Comparison of ENCODE assay signal across 12 mouse cellular contexts in the genomic region with DNA sequence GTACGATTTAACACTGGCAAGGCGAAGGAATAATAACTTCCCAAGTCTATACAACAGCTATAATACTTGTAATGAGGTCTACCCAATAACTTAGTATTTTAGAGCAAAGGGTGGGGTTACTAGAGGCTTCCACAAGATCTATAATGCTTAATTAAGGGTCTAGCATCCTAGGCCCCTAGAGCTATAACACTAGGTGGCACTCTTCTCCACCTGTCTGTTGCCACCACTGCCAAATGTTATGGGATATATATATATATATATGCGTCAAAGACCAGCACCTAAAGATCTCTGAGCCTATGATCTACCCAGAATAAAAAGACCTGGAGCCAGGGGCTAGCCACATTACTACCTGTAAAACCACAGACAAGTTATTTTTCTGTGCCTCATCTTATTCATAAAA. TPM values are rescaled to one million over a fixed set of nuclear protein-coding genes. Genes with fewer than 3 reads are reported as not detected.
DNase-seq lines count a peak whose midpoint lies in the region; ATAC-seq and TF ChIP-seq lines count a peak whose summit lies in the region.
"Had no signal": no experiment of that assay in that cellular context is flagged by ENCODE, and none has a peak within 500 bp of the region (broad histone marks: within the 10 kb centered on the region; RNA-seq: fewer than 3 reads in every experiment).

No protein-coding gene starts in this region.

- intact Hi-C loops in left cerebral cortex, postnatal 4 days (cut with DNase I) = no loop called here

- no peak overlapping the region for H3K4me3 ChIP-seq in limb, embryonic 14.5 days (replicated peaks; ENCODE audit: low read length)
- H3K4me3 ChIP-seq in limb, embryonic 10.5 days = no peak overlapping the region
- H3K4me3 ChIP-seq: heart, embryonic 13.5 days; midbrain, embryonic 10.5 days had no signal

- H3K27ac ChIP-seq in limb, embryonic 14.5 days (replicated peaks; ENCODE audit: low read depth, low read length) = no peak overlapping the region
- no peak overlapping the region for H3K27ac ChIP-seq in limb, embryonic 10.5 days
- H3K27ac ChIP-seq: heart, embryonic 13.5 days; midbrain, embryonic 10.5 days had no signal

- 42% methylated on average over 3 of the region's 3 CpGs for WGBS in limb, embryonic 14.5 days
- WGBS in limb, embryonic 10.5 days = 64% methylated on average over 3 of the region's 3 CpGs

- H3K9ac ChIP-seq in limb, embryonic 14.5 days (ENCODE audit: low read depth, low read length, severe bottlenecking) = no peak overlapping the region
- H3K9ac ChIP-seq: heart, embryonic 13.5 days had no signal

- H3K27me3 ChIP-seq in limb, embryonic 14.5 days (ENCODE audit: control insufficient read depth, insufficient read depth, low read length) = no peaks in the 10 kb centered on the region
- H3K27me3 ChIP-seq in limb, embryonic 10.5 days (ENCODE audit: low read depth, poor library complexity, severe bottlenecking) = no peaks in the 10 kb centered on the region
- H3K27me3 ChIP-seq: heart, embryonic 13.5 days had no signal

- TF ChIP-seq POLR2A in limb, embryonic 14.5 days (IDR thresholded peaks at IDR 0.05; ENCODE audit: borderline replicate concordance, extremely low read depth, insufficient read depth, insufficient read length) = no peak

- no peaks in the 10 kb centered on the region for H3K9me3 ChIP-seq in limb, embryonic 14.5 days (ENCODE audit: control insufficient read depth, low read length)
- H3K9me3 ChIP-seq in limb, embryonic 10.5 days (replicated peaks) = no peaks in the 10 kb centered on the region
- H3K9me3 ChIP-seq: heart, embryonic 13.5 days; midbrain, embryonic 10.5 days had no signal

- H3K36me3 ChIP-seq in limb, embryonic 14.5 days (ENCODE audit: control insufficient read depth, insufficient read depth, low read length) = 0 out of 2 replicates have a peak, but pooled peaks cover 4% of the 10 kb centered on the region
- H3K36me3 ChIP-seq in limb, embryonic 10.5 days = peaks cover 12% of the 10 kb centered on the region

- no peak for ATAC-seq in limb, embryonic 14.5 days (ENCODE audit: low FRiP score, low read depth)

- DNase-seq in embryo, embryonic 10.5 days (ENCODE audit: low spot score) = peak; percentile 44
- no peak for DNase-seq in embryo, embryonic 9.5 days (ENCODE audit: extremely low spot score)
- DNase-seq in limb, embryonic 14.5 days (ENCODE audit: low spot score) = peak; percentile 28
- no peak for DNase-seq in limb, embryonic 10.5 days (ENCODE audit: low spot score)
- DNase-seq in B cell, adult 2 months = peak; percentile 40 to 54
- peak; percentile 65 for DNase-seq in lung, postnatal 36 days
- DNase-seq in left cerebral cortex, postnatal 4 days = no peak
- DNase-seq in urinary bladder, postnatal 36 days (ENCODE audit: low spot score in 2 of 2) = no peak
- DNase-seq: adrenal gland, postnatal 14 days; kidney, adult 18-20 months had no signal

- no peak overlapping the region for H3K4me2 ChIP-seq in limb, embryonic 14.5 days (replicated peaks; ENCODE audit: low read depth, low read length, severe bottlenecking)
- H3K4me2 ChIP-seq: heart, embryonic 13.5 days had no signal

- H3K4me1 ChIP-seq in limb, embryonic 14.5 days (ENCODE audit: control insufficient read depth, insufficient read depth, low read length) = peaks cover 15% of the 10 kb centered on the region; the same call in 1 of the 2 replicates
- peaks cover 22% of the 10 kb centered on the region for H3K4me1 ChIP-seq in limb, embryonic 10.5 days

RNA-seq across cellular contexts. Expression of a gene that starts 3.2 kb away (rescaled TPM):
- 1.9 and 2.2 TPM in 2 replicates for polyA plus RNA-seq in limb, embryonic 14.5 days (2012; rRNA removed)
- 17.6 and 21.9 TPM in 2 replicates for polyA plus RNA-seq in limb, embryonic 14.5 days (2014; fragmentation: Nextera tagmentation; extraction: Ambion mirVana)
- polyA plus RNA-seq in limb, embryonic 10.5 days (2016; fragmentation: Nextera tagmentation; extraction: Ambion mirVana) = 34.8 and 38.8 TPM in 2 replicates
- total RNA-seq in left cerebral cortex, postnatal 4 days (2021) = 10 to 100 TPM; 28.3 to 30.3 TPM

RNA-seq across cellular contexts. Expression of a gene that starts 3.3 kb away (rescaled TPM):
- 3.4 and 3.6 TPM in 2 replicates for polyA plus RNA-seq in limb, embryonic 14.5 days (2012; rRNA removed)
- 10.9 and 11.2 TPM in 2 replicates for polyA plus RNA-seq in limb, embryonic 14.5 days (2014; fragmentation: Nextera tagmentation; extraction: Ambion mirVana)
- polyA plus RNA-seq in limb, embryonic 10.5 days (2016; fragmentation: Nextera tagmentation; extraction: Ambion mirVana) = 11.7 TPM in 2 replicates
- total RNA-seq in left cerebral cortex, postnatal 4 days (2021) = 1 to 10 TPM; 5.3 to 6.0 TPM

RNA-seq across cellular contexts. Expression of a gene that starts 17.3 kb away (rescaled TPM):
- not detected in 2 replicates for polyA plus RNA-seq in limb, embryonic 14.5 days (2012; rRNA removed)
- not detected in 2 replicates for polyA plus RNA-seq in limb, embryonic 14.5 days (2014; fragmentation: Nextera tagmentation; extraction: Ambion mirVana)
- not detected in 2 replicates for polyA plus RNA-seq in limb, embryonic 10.5 days (2016; fragmentation: Nextera tagmentation; extraction: Ambion mirVana)
- not detected for total RNA-seq in left cerebral cortex, postnatal 4 days (2021)
- total RNA-seq: adrenal gland, postnatal 14 days had no signal
- polyA plus RNA-seq: heart, embryonic 13.5 days; midbrain, embryonic 10.5 days had no signal

RNA-seq across cellular contexts. Expression of a gene that starts 17.3 kb away (rescaled TPM):
- polyA plus RNA-seq in limb, embryonic 14.5 days (2012; rRNA removed) = 11.0 and 16.9 TPM in 2 replicates
- polyA plus RNA-seq in limb, embryonic 14.5 days (2014; fragmentation: Nextera tagmentation; extraction: Ambion mirVana) = 17.7 and 21.7 TPM in 2 replicates
- 46.1 and 52.2 TPM in 2 replicates for polyA plus RNA-seq in limb, embryonic 10.5 days (2016; fragmentation: Nextera tagmentation; extraction: Ambion mirVana)
- 10 to 100 TPM; 20.4 to 21.5 TPM for total RNA-seq in left cerebral cortex, postnatal 4 days (2021)

RNA-seq across cellular contexts. Expression of a gene that starts 17.5 kb away (rescaled TPM):
- 36.5 and 39.9 TPM in 2 replicates for polyA plus RNA-seq in limb, embryonic 14.5 days (2012; rRNA removed)
- polyA plus RNA-seq in limb, embryonic 14.5 days (2014; fragmentation: Nextera tagmentation; extraction: Ambion mirVana) = 48.0 and 48.2 TPM in 2 replicates
- 55.8 and 56.5 TPM in 2 replicates for polyA plus RNA-seq in limb, embryonic 10.5 days (2016; fragmentation: Nextera tagmentation; extraction: Ambion mirVana)
- total RNA-seq in left cerebral cortex, postnatal 4 days (2021) = 10 to 100 TPM; 30.9 to 31.3 TPM

Comparison
In these comparisons a context has a peak if more than half of its experiments do, and no peak if none do; other contexts are left out.
1. DNase-seq: peak in embryo, embryonic 10.5 days (single experiment), limb, embryonic 14.5 days (single experiment), B cell, adult 2 months (2 of 2) and lung, postnatal 36 days (single experiment); none in embryo, embryonic 9.5 days (single experiment), limb, embryonic 10.5 days (single experiment), left cerebral cortex, postnatal 4 days (single experiment) and urinary bladder, postnatal 36 days (0 of 2).